Mouse (Mus musculus) ovary, adult 18-20 months (tissue): ENCODE data around the gene Gm28551.
A peak's percentile ranks its signal among the peaks of the same experiment; 100 is the strongest.
"Not testable (repeated sequence)": the region's sequence is repeated elsewhere in the genome, so short reads cannot be mapped to it uniquely, and the experiment has no call there.

Source experiments
- DNase-seq: peaks from one replicate; pipeline ENCODE4 v3.0.0; 2022; ENCODE audit warnings: low spot score, mixed read lengths

The Gm28551 gene

GRCm38 (mm10) chr1:53352327-53353261, at the start of gene Gm28551, which contains the start of the genes Asdurf and Asnsd1:
Gene Gm28551 (minus strand): TSS chr1:53352667.
Gene Asdurf (minus strand): TSS chr1:53352619.
Gene Asnsd1 (minus strand): TSS chr1:53352752.
- DNase-seq: peak; percentile 94

- DNase-seq: not testable (repeated sequence)
Observed at GRCm38 (mm10) chr1:53393936-53394760, 41.7 kb upstream of the Gm28551 start.

- DNase-seq: no peak
Observed at GRCm38 (mm10) chr1:53388762-53389161, 36.3 kb upstream of the Gm28551 start.

- no peak for DNase-seq
Observed at GRCm38 (mm10) chr1:53384085-53384688, 31.7 kb upstream of the Gm28551 start.

GRCm38 (mm10) chr1:53377731-53378130, 25.3 kb upstream of the Gm28551 start:
- DNase-seq: no peak

- DNase-seq: not testable (repeated sequence)
Observed at GRCm38 (mm10) chr1:53375965-53376364, 23.5 kb upstream of the Gm28551 start.

GRCm38 (mm10) chr1:53358988-53359387, 6.5 kb upstream of the Gm28551 start:
- DNase-seq: no peak

- DNase-seq: no peak
Observed at GRCm38 (mm10) chr1:53341071-53341470, 11.4 kb downstream of the Gm28551 start.

GRCm38 (mm10) chr1:53337403-53337802, 15.1 kb downstream of the Gm28551 start:
- not testable (repeated sequence) for DNase-seq

- DNase-seq: no peak
Observed at GRCm38 (mm10) chr1:53335465-53335864, 17.0 kb downstream of the Gm28551 start.

- not testable (repeated sequence) for DNase-seq
Observed at GRCm38 (mm10) chr1:53333527-53333926, 18.9 kb downstream of the Gm28551 start.

- DNase-seq: no peak
Observed at GRCm38 (mm10) chr1:53324827-53325494, 27.5 kb downstream of the Gm28551 start.

GRCm38 (mm10) chr1:53324277-53324676, 28.2 kb downstream of the Gm28551 start:
- no peak for DNase-seq

- no peak for DNase-seq
Observed at GRCm38 (mm10) chr1:53323254-53323653, 29.2 kb downstream of the Gm28551 start.

GRCm38 (mm10) chr1:53321662-53322344, 30.7 kb downstream of the Gm28551 start:
- DNase-seq: no peak

- DNase-seq: peak; percentile 69
Observed at GRCm38 (mm10) chr1:53312989-53313967, 39.2 kb downstream of the Gm28551 start, which contains the start of gene Osgepl1. Gene Osgepl1 (plus strand): TSS chr1:53313624.

- DNase-seq: no peak
Observed at GRCm38 (mm10) chr1:53300506-53300905, 52.0 kb downstream of the Gm28551 start.

GRCm38 (mm10) chr1:53296581-53297383, 55.7 kb downstream of the Gm28551 start, which contains the start of the genes Pms1, Ormdl1 and Gm28778:
Gene Pms1 (minus strand): TSS chr1:53297018.
Gene Ormdl1 (plus strand): TSS chr1:53297095.
Gene Gm28778 (plus strand): TSS chr1:53297111.
- DNase-seq: peak; percentile 93
